7 mouse cellular contexts compared by ENCODE assay signal in genomic region chr7:24369731-24370541, GRCm38 (mm10). TPM values are rescaled to one million over a fixed set of nuclear protein-coding genes. Genes with fewer than 3 reads are reported as not detected.
A peak's percentile ranks its signal among the peaks of the same experiment; 100 is the strongest.
DNase-seq lines count a peak whose midpoint lies in the region; ATAC-seq and TF ChIP-seq lines count a peak whose summit lies in the region.

TSS of gene Kcnn4 (plus strand) at chr7:24370263.

- peak; percentile 8 to 26 for ATAC-seq in hematopoietic stem cell, adult 5-6 weeks (replicated peaks in 1 of 2; ENCODE audit: insufficient read depth in 1 of 2, low FRiP score in 2 of 2, low TSS enrichment in 1 of 2, low read depth in 1 of 2, poor library complexity in 2 of 2, severe bottlenecking in 2 of 2)
- ATAC-seq in forebrain, embryonic 16.5 days, result no peak

- 29% methylated on average over 23 of the region's 23 CpGs for WGBS in cerebellum, adult 2 months
- 43% methylated on average over 23 of the region's 23 CpGs for WGBS in forebrain, embryonic 16.5 days

- H3K9me3 ChIP-seq in forebrain, embryonic 16.5 days (ENCODE audit: control insufficient read depth, low read length), result no peaks in the 10 kb centered on the region

- peaks cover 49% of the 10 kb centered on the region for H3K79me2 ChIP-seq in C2C12 (ENCODE audit: control insufficient read depth, insufficient read depth)

- peaks cover 35% of the 10 kb centered on the region for H3K79me3 ChIP-seq in C2C12 (ENCODE audit: low read depth)

- TF ChIP-seq POLR2A in cerebellum, adult 2 months (IDR thresholded peaks at IDR 0.05; ENCODE audit: borderline replicate concordance, insufficient read depth, low read length), result no peak

- H3K36me3 ChIP-seq in C2C12 (ENCODE audit: control insufficient read depth, insufficient read depth), result peaks cover 4% of the 10 kb centered on the region
- H3K36me3 ChIP-seq in forebrain, embryonic 16.5 days (ENCODE audit: control insufficient read depth, insufficient read depth), result no peaks in the 10 kb centered on the region

- no peak within 1 kb of the TSS for H3K27ac ChIP-seq in cerebellum, adult 2 months (ENCODE audit: insufficient read depth, low read length)
- no peak within 1 kb of the TSS for H3K27ac ChIP-seq in forebrain, embryonic 16.5 days (ENCODE audit: low read length)

- H3K27me3 ChIP-seq in C2C12 (ENCODE audit: control insufficient read depth, insufficient read depth, insufficient read length), result no peaks in the 10 kb centered on the region
- H3K27me3 ChIP-seq in cerebellum, adult 2 months (ENCODE audit: control insufficient read depth, insufficient read depth, low read length), result no peaks in the 10 kb centered on the region
- H3K27me3 ChIP-seq in forebrain, embryonic 16.5 days (replicated peaks; ENCODE audit: control insufficient read depth, insufficient read depth, low read length), result no peaks in the 10 kb centered on the region

- peak within 1 kb of the TSS; percentile 90 for H3ac ChIP-seq in C2C12 (ENCODE audit: control insufficient read depth, insufficient read length, low read depth)

- DNase-seq in 416B (ENCODE audit: low read depth), result peak; percentile 96
- peak; percentile 93 for DNase-seq in naive thymus-derived CD4-positive, alpha-beta T cell, adult 2 months (ENCODE audit: low read depth)
- no peak for DNase-seq in cerebellum, adult 2 months
- no peak for DNase-seq in kidney, adult 18-20 months

- no peak within 1 kb of the TSS for H3K4me2 ChIP-seq in forebrain, embryonic 16.5 days (ENCODE audit: low read length)

- H3K4me3 ChIP-seq in C2C12 (ENCODE audit: insufficient read depth, poor library complexity, severe bottlenecking), result peak within 1 kb of the TSS; percentile 51
- H3K4me3 ChIP-seq in cerebellum, adult 2 months (replicated peaks; ENCODE audit: insufficient read depth, low read depth, low read length), result no peak within 1 kb of the TSS
- H3K4me3 ChIP-seq in forebrain, embryonic 16.5 days (replicated peaks; ENCODE audit: low read length), result no peak within 1 kb of the TSS

- TF ChIP-seq CTCF in C2C12 (IDR thresholded peaks at IDR 0.05; ENCODE audit: control insufficient read depth, insufficient read depth, insufficient read length), result no peak
- TF ChIP-seq CTCF in cerebellum, adult 2 months (IDR thresholded peaks at IDR 0.05; ENCODE audit: borderline replicate concordance, insufficient read depth, low read depth, low read length), result no peak

- no peak within 1 kb of the TSS for H3K9ac ChIP-seq in forebrain, embryonic 16.5 days (replicated peaks; ENCODE audit: low read depth, low read length)

- peaks cover 6% of the 10 kb centered on the region for H3K4me1 ChIP-seq in cerebellum, adult 2 months (ENCODE audit: control insufficient read depth, insufficient read depth, low read length)
- H3K4me1 ChIP-seq in forebrain, embryonic 16.5 days (replicated peaks; ENCODE audit: control insufficient read depth, insufficient read depth, low read length), result peaks cover 8% of the 10 kb centered on the region

TF ChIP-seq in C2C12, 6 proteins besides CTCF, POLR2A, EP300 and RAD21:
- peak; percentile 70 for TF ChIP-seq MAX (IDR thresholded peaks at IDR 0.05)
- TF ChIP-seq FOSL1 (IDR thresholded peaks at IDR 0.05; ENCODE audit: insufficient read depth, low read length, poor library complexity, severe bottlenecking), result peak; percentile 53
- no peak for TF ChIP-seq MYOG (IDR thresholded peaks at IDR 0.05; ENCODE audit: control insufficient read depth, extremely low read depth, insufficient read length)
- TF ChIP-seq CEBPB (IDR thresholded peaks at IDR 0.05; ENCODE audit: low read depth), result no peak
- no peak for TF ChIP-seq MYOD1 (IDR thresholded peaks at IDR 0.05; ENCODE audit: control insufficient read depth, insufficient read length, low read depth)

RNA-seq across cellular contexts. Expression of gene Kcnn4, which starts in this region (rescaled TPM):
- 82.2 TPM for polyA plus RNA-seq in C2C12 (2012; fragmentation: generic; extraction: Trizol)
- 75.9 and 80.8 TPM in 2 replicates for total RNA-seq in hematopoietic stem cell, adult 5-6 weeks (2017)
- polyA plus RNA-seq in cerebellum, adult 2 months (2012; rRNA removed), result 0.49 and 0.59 TPM in 2 replicates
- 0.63 and 0.80 TPM in 2 replicates for polyA plus RNA-seq in forebrain, embryonic 16.5 days (2015; fragmentation: Nextera tagmentation; extraction: Ambion mirVana)

Comparison
In these comparisons a context has a peak if more than half of its experiments do, and no peak if none do; other contexts are left out.
1. RNA of gene Kcnn4 (polyA plus RNA-seq): 82.2 TPM in C2C12 (single experiment); 0.63 to 0.80 TPM in forebrain, embryonic 16.5 days and 0.49 to 0.59 TPM in cerebellum, adult 2 months; every median in the first group is over 10 times any median in the second.
2. DNase-seq: peak in 416B (single experiment) and naive thymus-derived CD4-positive, alpha-beta T cell, adult 2 months (single experiment); none in cerebellum, adult 2 months (0 of 2) and kidney, adult 18-20 months (single experiment).